Mouse (Mus musculus) ES-E14 (cell line): Measurements from ENCODE around the gene Rtn1.

Source experiments
- MAFK ChIP-seq: IDR thresholded peaks from 2 replicates; pipeline ENCODE4 v1.6.1; 2014; ENCODE audit warnings: mild to moderate bottlenecking, low read depth, low read length, inconsistent platforms; ENCODE audit not compliant: insufficient read depth
- ZC3H11A ChIP-seq: IDR thresholded peaks from 2 replicates; pipeline ENCODE4 v1.6.1; 2012; ENCODE audit warnings: low read depth, mild to moderate bottlenecking, inconsistent platforms, low read length, borderline replicate concordance
- ZNF384 ChIP-seq: IDR thresholded peaks from 2 replicates; pipeline ENCODE4 v1.6.1; 2012; ENCODE audit warnings: low read depth, low read length, inconsistent platforms

DNA sequence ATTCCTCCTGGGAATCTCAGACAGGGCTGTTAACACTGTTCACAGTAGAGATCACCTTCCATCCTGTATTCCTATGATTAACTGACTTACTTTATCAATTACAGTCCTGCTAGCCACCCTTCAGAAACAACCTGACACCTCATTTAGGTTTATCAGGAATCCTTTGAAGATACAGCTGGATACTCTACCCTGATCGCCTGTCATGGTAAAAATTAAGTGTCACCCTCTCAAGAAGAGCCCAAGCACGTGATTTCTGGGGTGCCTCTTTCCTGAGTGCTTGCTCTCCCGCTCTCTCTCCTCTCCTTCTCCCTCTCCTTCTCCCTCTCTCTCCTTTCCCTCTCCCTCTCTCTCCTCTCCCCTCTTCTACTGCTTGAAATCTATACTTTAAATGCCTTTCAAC is 49.0 kb downstream of the Rtn1 start:
- TF ChIP-seq MAFK (no peak), ZC3H11A (no peak), ZNF384 (no peak)
